Mouse (Mus musculus): ENCODE measurements around the gene Nutm1. TPM values are rescaled to one million over a fixed set of nuclear protein-coding genes. Genes with fewer than 3 reads are reported as not detected.

The Nutm1 gene
- polyA plus RNA-seq, 1 experiment from 2014 or later = not detected

GRCm38 (mm10) chr2:112224356-112224755 is 34.7 kb downstream of the Nutm1 start:
- H3K9me3 ChIP-seq (replicated peaks) = no peaks in the 10 kb centered on the region
- H3K36me3 ChIP-seq = no peaks in the 10 kb centered on the region
- no peak for ATAC-seq (ENCODE audit: low FRiP score)
- no peaks in the 10 kb centered on the region for H3K4me1 ChIP-seq
- H3K27me3 ChIP-seq (replicated peaks) = no peaks in the 10 kb centered on the region
- H3K9ac ChIP-seq (replicated peaks) = no peak overlapping the region
- WGBS = 66% methylated on average over 4 of the region's 4 CpGs
- H3K4me2 ChIP-seq = no peak overlapping the region
- no peak overlapping the region for H3K27ac ChIP-seq (replicated peaks)
- H3K4me3 ChIP-seq (replicated peaks) = no peak overlapping the region

DNA sequence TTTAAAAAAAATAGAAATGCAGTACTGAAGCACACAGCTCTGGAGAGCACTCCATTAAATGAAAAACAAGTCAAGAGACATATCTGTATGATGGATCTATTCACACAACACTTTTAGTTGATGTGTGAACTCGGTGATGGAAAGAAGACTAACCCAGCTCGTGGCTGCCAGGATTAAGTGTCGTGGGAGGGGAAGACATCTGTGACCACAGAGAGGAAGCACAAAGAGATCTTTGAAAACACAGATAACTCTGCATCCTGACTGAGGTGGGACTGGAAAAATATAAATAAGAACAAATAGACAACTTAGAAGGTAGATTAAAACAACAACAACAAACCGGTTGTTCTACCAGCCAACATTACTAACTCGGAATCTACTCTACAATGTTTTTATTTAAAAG is 36.5 kb downstream of the Nutm1 start:
- Histone ChIP-seq H3K4me3 (replicated peaks) (no peak overlapping the region), H3K4me1 (no peaks in the 10 kb centered on the region), H3K9me3 (replicated peaks) (no peaks in the 10 kb centered on the region), H3K4me2 (no peak overlapping the region), H3K27me3 (replicated peaks) (no peaks in the 10 kb centered on the region), H3K9ac (replicated peaks) (no peak overlapping the region), H3K36me3 (no peaks in the 10 kb centered on the region), H3K27ac (replicated peaks) (no peak overlapping the region)
- 88% methylated on average over 5 of the region's 5 CpGs for WGBS
- no peak for ATAC-seq (ENCODE audit: low FRiP score)

GRCm38 (mm10) chr2:112220880-112221279 is 38.2 kb downstream of the Nutm1 start:
- 92% methylated on average over 5 of the region's 5 CpGs for WGBS

GRCm38 (mm10) chr2:112217614-112218013 is 41.5 kb downstream of the Nutm1 start:
- H3K27me3 ChIP-seq (replicated peaks) = no peaks in the 10 kb centered on the region
- no peaks in the 10 kb centered on the region for H3K4me1 ChIP-seq
- no peaks in the 10 kb centered on the region for H3K9me3 ChIP-seq (replicated peaks)
- no peak overlapping the region for H3K27ac ChIP-seq (replicated peaks)
- H3K4me3 ChIP-seq (replicated peaks) = no peak overlapping the region
- H3K4me2 ChIP-seq = no peak overlapping the region
- no peak for ATAC-seq (ENCODE audit: low FRiP score)
- WGBS = 81% methylated on average over 6 of the region's 6 CpGs
- H3K9ac ChIP-seq (replicated peaks) = no peak overlapping the region
- no peaks in the 10 kb centered on the region for H3K36me3 ChIP-seq

More at GRCm38 (mm10) chr2:112220880-112221279, 38.2 kb downstream of the Nutm1 start:
- no peak overlapping the region for H3K4me2 ChIP-seq
- H3K4me1 ChIP-seq = no peaks in the 10 kb centered on the region
- no peak for ATAC-seq (ENCODE audit: low FRiP score)
- H3K36me3 ChIP-seq = no peaks in the 10 kb centered on the region
- H3K4me3 ChIP-seq (replicated peaks) = no peak overlapping the region
- no peak overlapping the region for H3K27ac ChIP-seq (replicated peaks)
- no peaks in the 10 kb centered on the region for H3K27me3 ChIP-seq (replicated peaks)
- H3K9ac ChIP-seq (replicated peaks) = no peak overlapping the region
- no peaks in the 10 kb centered on the region for H3K9me3 ChIP-seq (replicated peaks)

DNA sequence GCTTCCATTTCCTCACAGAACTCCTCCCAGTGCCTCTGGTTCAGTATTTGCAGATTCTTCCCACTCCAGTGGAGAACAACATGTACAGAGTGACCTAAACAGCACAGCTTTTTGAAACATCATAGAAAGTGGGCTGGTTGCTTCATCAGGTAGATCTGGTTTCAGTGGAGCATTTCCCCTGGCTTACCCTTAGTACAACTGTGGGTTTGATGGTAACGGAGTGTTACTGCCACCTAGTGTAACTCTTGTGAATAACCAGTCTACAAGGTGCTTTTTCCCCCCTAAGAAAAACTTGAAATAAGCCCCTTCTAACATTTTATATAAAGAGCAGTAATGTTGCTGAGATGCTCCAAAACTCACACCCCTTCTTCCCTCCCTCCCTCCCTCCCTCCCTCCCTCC is 43.1 kb downstream of the Nutm1 start:
- H3K27ac ChIP-seq (replicated peaks) = no peak overlapping the region
- H3K4me1 ChIP-seq = no peaks in the 10 kb centered on the region
- no peaks in the 10 kb centered on the region for H3K27me3 ChIP-seq (replicated peaks)
- WGBS = 11% methylated on average over 1 of the region's 1 CpGs
- H3K4me2 ChIP-seq = no peak overlapping the region
- H3K36me3 ChIP-seq = no peaks in the 10 kb centered on the region
- H3K9ac ChIP-seq (replicated peaks) = no peak overlapping the region
- ATAC-seq (ENCODE audit: low FRiP score) = peak; percentile 65; the same call in 1 of the 2 replicates
- no peaks in the 10 kb centered on the region for H3K9me3 ChIP-seq (replicated peaks)
- no peak overlapping the region for H3K4me3 ChIP-seq (replicated peaks)

DNA sequence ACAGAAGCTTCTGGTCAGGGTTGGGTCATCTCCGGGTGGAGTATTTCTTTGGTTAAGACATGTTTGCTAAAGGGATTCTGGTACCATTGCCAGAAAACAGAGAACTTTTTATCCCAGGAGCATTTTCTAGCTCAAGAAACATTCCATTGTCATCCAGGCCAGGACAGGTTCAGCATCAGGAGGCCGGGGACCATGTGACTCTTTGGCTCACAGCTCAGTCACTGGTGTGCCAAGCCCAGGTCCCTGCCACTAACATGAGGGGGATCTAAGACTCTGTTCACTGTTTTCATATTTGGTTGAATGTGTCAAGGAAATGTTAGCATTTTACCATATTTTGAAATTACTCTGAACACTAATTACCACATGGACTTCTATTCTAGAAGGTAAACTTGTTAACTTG is 48.4 kb downstream of the Nutm1 start:
- no peak; the same call in 1 of the 2 replicates for ATAC-seq (ENCODE audit: low FRiP score)
- no peaks in the 10 kb centered on the region for H3K36me3 ChIP-seq
- no peak overlapping the region for H3K4me3 ChIP-seq (replicated peaks)
- H3K4me2 ChIP-seq = no peak overlapping the region
- H3K4me1 ChIP-seq = no peaks in the 10 kb centered on the region
- no peak overlapping the region for H3K27ac ChIP-seq (replicated peaks)
- H3K9ac ChIP-seq (replicated peaks) = no peak overlapping the region
- no peaks in the 10 kb centered on the region for H3K9me3 ChIP-seq (replicated peaks)
- H3K27me3 ChIP-seq (replicated peaks) = no peaks in the 10 kb centered on the region
- WGBS = 86% methylated on average over 2 of the region's 2 CpGs

DNA sequence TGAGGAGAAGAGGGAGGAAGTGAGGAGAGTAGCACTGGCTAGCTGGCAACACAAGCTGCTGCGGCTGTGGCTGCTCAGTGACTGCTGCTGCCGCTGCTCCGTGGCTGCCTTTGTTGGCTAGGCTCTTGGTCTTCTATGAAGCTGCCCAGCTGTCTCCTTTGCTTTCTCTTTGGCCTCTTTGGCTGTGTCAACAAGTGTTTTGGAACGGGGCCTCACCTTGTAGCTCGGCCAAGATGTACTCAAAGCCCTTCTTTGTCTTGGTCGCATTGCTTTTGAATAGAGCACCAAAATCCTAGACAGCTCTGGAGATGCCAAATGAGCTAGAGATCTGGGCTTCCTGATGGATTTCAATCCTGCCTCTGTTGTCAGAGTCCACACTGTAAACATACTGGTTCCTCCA is 48.9 kb downstream of the Nutm1 start:
- peak; percentile 76 for ATAC-seq (ENCODE audit: low FRiP score)
- Histone ChIP-seq H3K4me3 (replicated peaks) (no peak overlapping the region), H3K27ac (replicated peaks) (no peak overlapping the region), H3K36me3 (no peaks in the 10 kb centered on the region), H3K9ac (replicated peaks) (no peak overlapping the region), H3K4me1 (no peaks in the 10 kb centered on the region), H3K27me3 (replicated peaks) (no peaks in the 10 kb centered on the region), H3K9me3 (replicated peaks) (no peaks in the 10 kb centered on the region), H3K4me2 (no peak overlapping the region)
- 63% methylated on average over 6 of the region's 6 CpGs for WGBS

GRCm38 (mm10) chr2:112203056-112203455 is 56.0 kb downstream of the Nutm1 start:
- Histone ChIP-seq H3K27me3 (replicated peaks) (no peaks in the 10 kb centered on the region), H3K9ac (replicated peaks) (no peak overlapping the region), H3K27ac (replicated peaks) (no peak overlapping the region), H3K4me1 (no peaks in the 10 kb centered on the region), H3K4me2 (no peak overlapping the region), H3K4me3 (replicated peaks) (no peak overlapping the region), H3K9me3 (replicated peaks) (no peaks in the 10 kb centered on the region), H3K36me3 (no peaks in the 10 kb centered on the region)
- WGBS = 73% methylated on average over 6 of the region's 6 CpGs
- ATAC-seq (ENCODE audit: low FRiP score) = no peak

Other genes with a start within 250 kb of the Nutm1 start
- not detected in 2 replicates for gene Olfr1310, start 246.6 kb downstream of the Nutm1 start, polyA plus RNA-seq (2015; fragmentation: Nextera tagmentation; extraction: Ambion mirVana)
- gene Olfr1311, start 234.9 kb downstream of the Nutm1 start, polyA plus RNA-seq (2015; fragmentation: Nextera tagmentation; extraction: Ambion mirVana) = not detected in 2 replicates
- not detected in 2 replicates for gene Olfr1312, start 209.1 kb downstream of the Nutm1 start, polyA plus RNA-seq (2015; fragmentation: Nextera tagmentation; extraction: Ambion mirVana)
- not detected in 2 replicates for gene Olfr1313, start 181.4 kb downstream of the Nutm1 start, polyA plus RNA-seq (2015; fragmentation: Nextera tagmentation; extraction: Ambion mirVana)
- gene Olfr1314, start 162.5 kb downstream of the Nutm1 start, polyA plus RNA-seq (2015; fragmentation: Nextera tagmentation; extraction: Ambion mirVana) = not detected in 2 replicates
- gene Olfr1315-ps1, start 143.9 kb downstream of the Nutm1 start, polyA plus RNA-seq (2015; fragmentation: Nextera tagmentation; extraction: Ambion mirVana) = not detected in 2 replicates
- gene Olfr1316, start 124.3 kb downstream of the Nutm1 start, polyA plus RNA-seq (2015; fragmentation: Nextera tagmentation; extraction: Ambion mirVana) = not detected in 2 replicates
- gene Olfr1317, start 119.0 kb downstream of the Nutm1 start, polyA plus RNA-seq (2015; fragmentation: Nextera tagmentation; extraction: Ambion mirVana) = not detected in 2 replicates
- gene Olfr1318, start 105.1 kb downstream of the Nutm1 start, polyA plus RNA-seq (2015; fragmentation: Nextera tagmentation; extraction: Ambion mirVana) = not detected in 2 replicates
- 26.7 and 27.8 TPM in 2 replicates for gene Lpcat4, start 19.8 kb downstream of the Nutm1 start, polyA plus RNA-seq (2015; fragmentation: Nextera tagmentation; extraction: Ambion mirVana)
- gene Nop10, start 2.6 kb upstream of the Nutm1 start, polyA plus RNA-seq (2015; fragmentation: Nextera tagmentation; extraction: Ambion mirVana) = 205 and 216 TPM in 2 replicates
- 15.1 and 15.2 TPM in 2 replicates for gene Slc12a6, start 6.5 kb upstream of the Nutm1 start, polyA plus RNA-seq (2015; fragmentation: Nextera tagmentation; extraction: Ambion mirVana)
- gene Gm21985, start 7.0 kb upstream of the Nutm1 start, polyA plus RNA-seq (2015; fragmentation: Nextera tagmentation; extraction: Ambion mirVana) = not detected in 2 replicates
- gene Emc4, start 108.7 kb upstream of the Nutm1 start, polyA plus RNA-seq (2015; fragmentation: Nextera tagmentation; extraction: Ambion mirVana) = 206 and 239 TPM in 2 replicates
- gene Katnbl1, start 119.9 kb upstream of the Nutm1 start, polyA plus RNA-seq (2015; fragmentation: Nextera tagmentation; extraction: Ambion mirVana) = 29.8 and 32.2 TPM in 2 replicates
- 24.5 and 24.6 TPM in 2 replicates for gene Emc7, start 195.7 kb upstream of the Nutm1 start, polyA plus RNA-seq (2015; fragmentation: Nextera tagmentation; extraction: Ambion mirVana)
- gene Chrm5, start 221.5 kb upstream of the Nutm1 start, polyA plus RNA-seq (2015; fragmentation: Nextera tagmentation; extraction: Ambion mirVana) = 0.90 and 1.2 TPM in 2 replicates
- gene Aven, start 233.7 kb upstream of the Nutm1 start, polyA plus RNA-seq (2015; fragmentation: Nextera tagmentation; extraction: Ambion mirVana) = 4.1 and 4.2 TPM in 2 replicates

All from neural tube, embryonic 15.5 days (tissue).